Mouse (Mus musculus) small intestine, adult 2 months (tissue): ENCODE data around the gene Gas2l2. TPM values are rescaled to one million over a fixed set of nuclear protein-coding genes. Genes with fewer than 3 reads are reported as not detected.
A peak's percentile ranks its signal among the peaks of the same experiment; 100 is the strongest.

Source experiments
- H3K27ac ChIP-seq: fragments of 200-500 bp; 2 replicates; pipeline ENCODE4 v1.5.1; 2012; ENCODE audit warnings: low read depth, low read length, control low read depth, inconsistent platforms; ENCODE audit not compliant: insufficient read depth
- H3K27me3 ChIP-seq: fragments of 200-500 bp; 2 replicates; pipeline ENCODE4 v1.6.1; 2012; ENCODE audit warnings: mild to moderate bottlenecking, moderate library complexity, low read length, inconsistent platforms; ENCODE audit not compliant: control insufficient read depth, insufficient read depth
- H3K36me3 ChIP-seq: fragments of 200-500 bp; 2 replicates; pipeline ENCODE4 v1.6.1; 2012; ENCODE audit warnings: mild to moderate bottlenecking, low read length, control low read depth, inconsistent platforms; ENCODE audit not compliant: control insufficient read depth, insufficient read depth
- H3K4me1 ChIP-seq: fragments of 200-500 bp; 2 replicates; pipeline ENCODE4 v1.6.1; 2012; ENCODE audit warnings: low read length, inconsistent platforms, mixed read lengths; ENCODE audit not compliant: control insufficient read depth, insufficient read depth, insufficient read length
- H3K4me3 ChIP-seq: fragments of 200-500 bp; 2 replicates; pipeline ENCODE4 v1.5.1; 2012; ENCODE audit warnings: low read depth, mild to moderate bottlenecking, control low read depth, inconsistent platforms, low read length, moderate library complexity
- CTCF ChIP-seq: fragments of 200-500 bp; IDR thresholded peaks from 2 replicates; pipeline ENCODE4 v1.5.1; 2012; ENCODE audit warnings: low read depth, mild to moderate bottlenecking, control low read depth, inconsistent platforms, low read length, moderate library complexity, mixed read lengths; ENCODE audit not compliant: insufficient replicate concordance, insufficient read length; ENCODE audit errors: extremely low read depth
- POLR2A ChIP-seq: fragments of 200-500 bp; IDR thresholded peaks from 2 replicates; pipeline ENCODE4 v1.6.1; 2012; ENCODE audit warnings: low read depth, mild to moderate bottlenecking, control low read depth, inconsistent platforms, low read length, moderate library complexity
- WGBS: fragments of 180-500 bp; shearing (Covaris S2); methylation state at CpG from one replicate; pipeline ENCODE4 v1.1.7; 2018; 5-methylcytosine and 5-hydroxymethylcytosine counted together
- polyA plus RNA-seq: library from polyadenylated mRNA; depleted of rRNA; stranded (reverse); fragments of >200 nt; gene quantifications from 2 replicates; pipeline ENCODE4 v1.2.3, GENCODE M21; 2012; rRNA removed

The Gas2l2 gene
- 0.06 and 0.18 TPM in 2 replicates for polyA plus RNA-seq

- peaks cover 3% of the 10 kb centered on the region; the same call in 1 of the 2 replicates for H3K4me1 ChIP-seq
- H3K27ac ChIP-seq: no peak within 1 kb of the TSS
- WGBS: 69% methylated on average over 5 of the region's 5 CpGs
- peaks cover 17% of the 10 kb centered on the region for H3K27me3 ChIP-seq
- no peaks in the 10 kb centered on the region for H3K36me3 ChIP-seq
- TF ChIP-seq CTCF (no peak), POLR2A (no peak)
- peak within 1 kb of the TSS; percentile 10; the same call in 1 of the 2 replicates for H3K4me3 ChIP-seq
Observed at GRCm38 (mm10) chr11:83429355-83429754, at the start of gene Gas2l2. Gene Gas2l2, minus strand, starts transcription at chr11:83429455.

GRCm38 (mm10) chr11:83473235-83474016, 44.2 kb upstream of the Gas2l2 start:
- no peak for TF ChIP-seq CTCF
- no peak for TF ChIP-seq POLR2A
- under 1% methylated on average over 52 of the region's 52 CpGs for WGBS
- H3K4me1 ChIP-seq: no peaks in the 10 kb centered on the region

GRCm38 (mm10) chr11:83472324-83473234, 43.3 kb upstream of the Gas2l2 start, which contains the start of gene Taf15:
Gene Taf15, plus strand, starts transcription at chr11:83473086.
- H3K4me3 ChIP-seq: peak within 1 kb of the TSS; percentile 78
- under 1% methylated on average over 66 of the region's 66 CpGs for whole genome bisulfite sequencing
- TF ChIP-seq POLR2A (peak; percentile 89), CTCF (peak; percentile 79)
- H3K4me1 ChIP-seq: no peaks in the 10 kb centered on the region
- H3K27ac ChIP-seq: peak within 1 kb of the TSS; percentile 88
- H3K27me3 ChIP-seq: no peaks in the 10 kb centered on the region
- H3K36me3 ChIP-seq: peaks cover 7% of the 10 kb centered on the region

More at GRCm38 (mm10) chr11:83473235-83474016, 44.2 kb upstream of the Gas2l2 start:
- Histone ChIP-seq H3K27me3 (no peaks in the 10 kb centered on the region), H3K27ac (peak overlapping the region; percentile 73), H3K36me3 (peaks cover 9% of the 10 kb centered on the region), H3K4me3 (peak overlapping the region; percentile 78)

- peak overlapping the region; percentile 61; the same call in 1 of the 2 replicates for H3K4me3 ChIP-seq
- 25% methylated on average over 2 of the region's 2 CpGs for WGBS
- TF ChIP-seq CTCF: no peak
- peaks cover 5% of the 10 kb centered on the region; the same call in 1 of the 2 replicates for H3K4me1 ChIP-seq
- peaks cover 4% of the 10 kb centered on the region; the same call in 1 of the 2 replicates for H3K36me3 ChIP-seq
- no peaks in the 10 kb centered on the region for H3K27me3 ChIP-seq
- peak overlapping the region; percentile 88 for H3K27ac ChIP-seq
Observed at GRCm38 (mm10) chr11:83471766-83472165, 42.5 kb upstream of the Gas2l2 start.

- peaks cover 15% of the 10 kb centered on the region; the same call in 1 of the 2 replicates for H3K4me1 ChIP-seq
- WGBS: 90% methylated on average over 3 of the region's 3 CpGs
- no peaks in the 10 kb centered on the region for H3K36me3 ChIP-seq
- H3K27me3 ChIP-seq: no peaks in the 10 kb centered on the region
- no peak overlapping the region for H3K4me3 ChIP-seq
- TF ChIP-seq POLR2A (no peak), CTCF (no peak)
- no peak overlapping the region for H3K27ac ChIP-seq
Observed at GRCm38 (mm10) chr11:83468765-83469164, 39.5 kb upstream of the Gas2l2 start.

GRCm38 (mm10) chr11:83467120-83467652, 37.9 kb upstream of the Gas2l2 start:
- 18% methylated on average over 11 of the region's 11 CpGs for WGBS
- no peak for TF ChIP-seq CTCF
- no peak for TF ChIP-seq POLR2A
- H3K27ac ChIP-seq: 0 out of 2 replicates have a peak overlapping the region, but pooled peaks have one; percentile 46

More at GRCm38 (mm10) chr11:83467120-83467652, 37.9 kb upstream of the Gas2l2 start:
- Histone ChIP-seq H3K4me3 (no peak overlapping the region), H3K36me3 (no peaks in the 10 kb centered on the region), H3K4me1 (peaks cover 21% of the 10 kb centered on the region; the same call in 1 of the 2 replicates), H3K27me3 (no peaks in the 10 kb centered on the region)
